Mouse (Mus musculus): ENCODE measurements around the gene Arsb.

The Arsb gene

DNA sequence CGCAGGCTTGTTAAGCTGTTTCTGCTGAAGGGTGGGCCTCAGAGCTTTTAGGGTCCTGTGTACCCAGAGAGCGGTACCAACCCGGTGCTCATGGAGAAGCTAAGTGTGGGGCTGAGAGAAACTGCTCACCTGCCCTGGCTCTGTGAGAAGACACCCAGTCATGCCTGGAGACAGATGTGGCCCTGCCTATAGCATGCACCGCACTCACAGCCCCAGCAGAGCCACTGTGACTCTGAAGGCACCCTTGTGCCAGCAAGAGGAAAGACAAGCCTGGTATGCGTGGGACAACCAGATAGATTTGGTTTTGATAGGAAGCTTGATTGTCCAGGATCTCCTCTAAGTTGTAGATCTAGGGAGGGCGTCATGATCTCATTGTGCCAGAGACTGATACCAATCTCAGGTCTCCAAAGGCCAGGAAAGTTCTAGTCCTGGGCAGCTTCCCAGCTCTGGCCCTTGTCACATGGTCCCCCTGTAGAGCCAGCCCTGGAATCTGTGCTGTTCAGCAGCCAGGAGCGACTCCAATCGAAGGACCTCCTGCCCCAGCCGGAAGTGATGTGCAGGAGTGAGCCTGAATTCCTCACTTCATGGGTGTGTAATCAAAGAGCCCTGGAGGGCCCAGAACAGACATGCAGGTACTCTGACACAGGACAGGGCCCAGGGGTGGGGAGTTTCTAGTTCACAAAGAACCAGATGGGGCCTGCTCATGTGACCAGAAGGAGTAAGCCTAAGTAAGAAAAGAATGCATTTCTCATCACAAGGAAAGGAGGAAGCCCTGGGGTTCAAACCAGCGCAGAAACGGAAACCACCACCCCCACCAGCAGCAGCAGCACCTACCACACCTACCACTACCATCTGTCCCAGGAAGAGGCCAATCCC is 218.5 kb downstream of the Arsb start:
- peak; percentile 46 for DNase-seq

GRCm38 (mm10) chr13:93990841-93991240 is 219.4 kb downstream of the Arsb start:
- DNase-seq, result no peak

GRCm38 (mm10) chr13:93992342-93992882 is 221.0 kb downstream of the Arsb start:
- DNase-seq, result no peak
